Mouse (Mus musculus) frontal cortex, adult (tissue): ENCODE measurements around the gene Ppp3ca.
A peak's percentile ranks its signal among the peaks of the same experiment; 100 is the strongest.

Experiments
- ATAC-seq: cut with Nextera tagmentation; 2 replicates; pipeline ENCODE4 v1.9.2; 2017; ENCODE audit warnings: mild to moderate bottlenecking, moderate library complexity, mixed read lengths; ENCODE audit not compliant: low TSS enrichment

The Ppp3ca gene

DNA sequence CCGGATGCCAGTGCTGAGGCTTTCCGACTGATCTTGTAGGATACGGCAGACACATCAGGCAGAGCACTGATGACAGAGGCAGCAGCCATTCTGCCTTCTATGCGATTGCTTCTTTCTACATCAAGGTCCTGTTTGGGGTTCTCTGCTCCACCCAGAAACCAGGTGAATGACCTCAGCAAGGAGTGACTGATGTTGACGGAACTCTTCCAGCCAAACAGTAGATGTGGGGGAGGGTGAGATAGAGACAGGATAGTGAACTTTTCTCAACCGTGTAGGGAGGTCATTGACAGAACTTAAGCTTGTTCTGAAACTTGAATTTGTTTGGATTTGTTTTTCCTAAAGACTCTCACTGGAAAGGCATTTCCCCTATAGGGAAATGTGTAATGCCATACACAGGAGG, 142.2 kb downstream of the Ppp3ca start:
- no peak for ATAC-seq

DNA sequence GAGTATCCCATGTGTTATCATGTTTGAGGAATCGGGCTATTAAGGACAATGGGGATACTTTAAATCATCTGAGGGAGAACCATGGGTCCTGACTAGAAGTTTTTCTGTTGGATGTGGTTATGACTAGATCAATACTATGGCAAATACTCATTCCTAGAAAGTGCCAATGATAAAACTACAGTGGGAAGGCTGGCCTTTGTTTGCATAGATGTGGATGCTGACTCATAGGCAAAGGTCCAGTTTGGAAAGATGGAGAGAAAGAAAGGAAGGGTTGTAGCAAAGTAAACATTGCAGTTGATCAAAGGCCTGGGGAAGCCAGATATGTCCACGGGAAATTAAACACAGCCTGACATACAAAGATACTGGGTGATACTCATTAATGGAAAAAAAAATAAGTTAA, 142.9 kb downstream of the Ppp3ca start:
- ATAC-seq = no peak

- no peak for ATAC-seq
Measured at GRCm38 (mm10) chr3:136813886-136814285, 144.0 kb downstream of the Ppp3ca start.

DNA sequence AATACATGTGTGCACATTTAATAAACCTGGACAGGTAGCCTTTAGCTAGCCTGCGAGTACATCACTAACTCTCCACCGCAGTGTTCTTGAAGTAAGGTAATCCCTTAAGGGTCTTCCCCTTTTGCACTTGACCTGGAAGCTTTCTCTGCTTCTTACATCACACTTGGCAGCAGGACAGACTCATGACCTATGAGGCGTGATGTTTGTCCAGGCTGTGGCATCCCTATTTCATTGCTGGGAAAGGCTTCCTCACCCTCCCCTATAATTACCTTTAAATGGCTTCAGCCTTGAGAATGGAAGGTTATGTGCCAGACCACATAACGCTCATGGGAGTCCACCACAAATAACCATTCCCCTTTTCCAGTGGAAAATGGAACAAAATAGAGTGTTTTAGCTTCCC, 145.0 kb downstream of the Ppp3ca start:
- no peak for ATAC-seq

DNA sequence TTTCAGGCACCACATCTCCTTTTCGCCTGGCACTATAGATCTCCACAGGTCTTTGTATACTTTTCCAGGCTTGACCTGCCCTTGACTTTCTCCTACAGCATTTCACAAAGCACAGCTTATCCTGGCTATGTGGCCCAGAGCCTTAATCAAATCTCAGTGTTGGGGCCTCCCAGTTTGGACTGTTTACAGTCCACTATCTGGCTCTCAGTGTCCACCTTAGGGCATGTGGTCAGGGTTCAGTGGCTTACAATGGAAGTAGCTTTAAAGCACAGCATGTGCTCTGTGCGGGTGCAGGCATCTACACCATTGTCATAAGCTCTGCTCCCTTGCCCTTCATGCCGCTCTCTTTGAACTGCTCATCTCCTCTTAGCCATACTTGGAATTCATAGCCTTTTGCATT, 146.4 kb downstream of the Ppp3ca start:
- no peak for ATAC-seq

DNA sequence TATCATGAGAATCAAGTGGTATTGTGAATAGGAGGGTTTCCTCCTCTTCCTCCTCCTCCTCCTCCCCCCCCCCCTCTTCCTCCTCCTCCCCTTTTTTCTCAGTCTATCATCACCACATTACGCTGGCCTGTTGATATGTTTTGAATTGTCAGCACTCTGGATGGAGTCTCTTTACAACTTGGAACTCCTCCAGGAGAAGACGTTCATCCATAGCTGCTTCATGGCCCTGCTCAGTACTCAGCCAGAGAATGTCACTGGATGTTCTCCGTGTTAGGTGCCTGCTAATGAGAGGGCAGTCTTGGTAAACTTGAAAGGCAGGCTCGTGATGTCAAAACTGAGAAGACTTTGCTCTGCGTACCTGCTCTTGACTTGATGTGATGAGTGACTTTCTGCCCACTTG, 149.1 kb downstream of the Ppp3ca start:
- no peak for ATAC-seq

DNA sequence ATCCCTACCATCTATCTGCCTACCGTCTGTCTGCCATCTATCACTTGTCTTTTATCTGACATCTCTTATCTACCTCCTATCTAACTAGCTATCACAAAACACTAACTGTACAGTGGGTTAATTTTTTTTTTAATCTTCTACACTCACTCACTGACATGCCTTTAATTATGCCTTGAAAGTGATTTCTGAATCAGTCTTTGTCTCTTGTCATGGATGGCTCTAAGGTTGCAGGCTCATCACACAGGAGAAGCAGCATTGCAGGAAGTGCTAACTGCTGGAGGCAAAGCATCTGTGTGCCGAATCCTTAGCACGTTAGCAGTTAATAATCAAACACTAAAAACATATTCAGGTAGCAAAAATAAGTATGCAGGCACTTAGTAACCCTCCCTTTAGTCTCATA, 151.1 kb downstream of the Ppp3ca start:
- ATAC-seq = no peak

GRCm38 (mm10) chr3:136821993-136822392, 152.1 kb downstream of the Ppp3ca start:
- no peak for ATAC-seq

DNA sequence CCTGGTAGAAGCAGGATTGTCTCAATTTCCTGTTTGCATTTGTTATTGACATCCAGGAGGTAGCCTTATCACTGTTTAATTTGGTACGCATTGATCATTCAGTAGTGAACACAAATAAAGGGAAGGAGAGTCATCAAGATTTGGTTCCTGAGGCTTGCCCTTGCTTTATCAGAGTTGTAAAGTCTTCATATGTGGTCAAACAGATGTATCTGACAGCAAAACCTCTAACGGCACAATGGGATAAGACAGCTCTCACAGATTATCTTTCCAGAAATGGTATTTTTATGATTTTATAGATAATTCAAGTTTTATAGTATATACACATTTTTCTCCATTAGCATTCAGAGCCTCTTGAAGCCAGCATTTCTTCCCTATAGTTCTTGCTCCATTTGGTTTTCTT, 152.5 kb downstream of the Ppp3ca start:
- no peak for ATAC-seq

DNA sequence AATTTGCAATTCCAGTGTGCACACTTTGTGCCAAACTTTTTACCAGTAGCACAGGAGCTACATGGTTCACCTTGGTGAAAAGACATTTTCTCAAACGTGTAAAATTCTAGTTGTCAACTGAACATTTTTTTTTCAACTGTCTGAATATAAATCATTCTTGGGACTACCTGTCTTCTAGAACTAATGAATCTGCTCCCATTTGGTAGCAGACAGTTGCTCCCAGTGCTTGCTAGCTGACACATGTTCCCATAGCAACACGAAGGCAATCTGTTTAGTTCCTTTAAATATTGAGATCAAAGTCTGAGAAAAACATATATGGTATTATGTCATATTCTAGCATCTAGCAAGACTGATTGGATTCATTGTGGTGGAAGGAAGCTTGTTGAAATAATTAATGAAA, 158.5 kb downstream of the Ppp3ca start:
- ATAC-seq = no peak

DNA sequence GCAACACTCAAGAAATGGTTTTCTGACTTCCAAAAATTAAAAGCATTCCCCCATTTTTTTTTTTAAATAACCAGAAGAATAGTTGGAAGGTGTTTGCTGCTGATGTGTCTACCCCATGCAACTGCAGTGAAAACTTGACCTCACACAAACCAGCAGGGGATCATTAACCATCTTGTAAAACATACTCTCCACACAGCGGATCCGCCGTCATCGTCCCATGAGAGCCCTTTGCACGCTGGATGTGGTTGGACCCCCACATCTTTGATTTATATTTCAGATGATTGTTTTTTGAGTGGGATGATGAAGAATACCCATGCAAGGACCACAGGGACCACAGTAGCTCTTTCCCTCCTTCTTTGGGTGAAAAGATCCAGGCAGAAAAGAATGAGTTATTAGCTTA, 159.2 kb downstream of the Ppp3ca start:
- ATAC-seq = no peak

DNA sequence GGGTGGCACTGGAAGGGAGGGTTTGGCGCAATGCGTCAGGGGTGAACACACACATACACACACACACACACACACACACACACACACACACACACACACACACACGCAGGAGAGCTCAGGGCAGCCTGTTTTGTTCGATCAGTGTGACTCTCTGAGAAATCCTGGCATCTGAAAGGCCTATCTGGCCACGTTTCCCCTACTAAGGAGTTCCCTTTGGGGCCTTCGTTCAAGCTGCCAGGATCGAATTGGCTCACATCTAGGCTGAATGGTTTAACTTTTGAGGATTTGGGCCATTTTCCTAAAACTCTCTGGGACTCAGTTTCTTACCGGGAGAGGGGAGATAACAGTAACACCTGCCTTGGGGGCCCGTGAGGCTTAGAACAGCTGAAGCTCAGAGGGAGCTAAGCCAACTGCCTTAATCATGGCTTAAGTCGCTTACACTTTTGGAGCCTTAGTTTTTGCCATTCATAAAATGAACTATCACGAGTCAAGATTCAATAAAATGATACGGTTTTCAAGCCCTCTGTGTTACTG, 160.8 kb downstream of the Ppp3ca start:
- ATAC-seq = no peak

GRCm38 (mm10) chr3:136833003-136833745, 163.2 kb downstream of the Ppp3ca start:
- ATAC-seq = peak; percentile 33; the same call in 1 of the 2 replicates

- peak; percentile 31 for ATAC-seq
Measured at GRCm38 (mm10) chr3:136833893-136834292, 164.0 kb downstream of the Ppp3ca start.

DNA sequence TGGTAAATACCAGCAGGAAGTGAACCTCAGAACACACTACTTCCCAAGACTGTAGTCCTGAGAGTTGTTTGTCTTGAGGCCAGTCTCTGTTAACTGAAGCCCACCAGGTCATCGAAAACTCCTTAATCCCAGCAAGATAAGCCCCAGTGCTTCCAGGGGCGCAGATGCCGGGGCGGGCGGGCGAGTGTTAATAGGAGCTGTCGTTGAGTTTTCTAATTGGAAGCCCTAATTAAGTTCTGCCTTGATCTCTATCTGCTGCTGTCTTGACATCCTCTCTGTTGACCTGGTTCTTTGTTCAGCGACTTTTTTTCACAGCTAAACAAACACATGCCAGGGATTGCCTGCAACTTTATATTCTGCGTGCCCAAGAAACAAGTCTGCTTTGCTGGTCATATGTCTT, 165.9 kb downstream of the Ppp3ca start:
- no peak for ATAC-seq

DNA sequence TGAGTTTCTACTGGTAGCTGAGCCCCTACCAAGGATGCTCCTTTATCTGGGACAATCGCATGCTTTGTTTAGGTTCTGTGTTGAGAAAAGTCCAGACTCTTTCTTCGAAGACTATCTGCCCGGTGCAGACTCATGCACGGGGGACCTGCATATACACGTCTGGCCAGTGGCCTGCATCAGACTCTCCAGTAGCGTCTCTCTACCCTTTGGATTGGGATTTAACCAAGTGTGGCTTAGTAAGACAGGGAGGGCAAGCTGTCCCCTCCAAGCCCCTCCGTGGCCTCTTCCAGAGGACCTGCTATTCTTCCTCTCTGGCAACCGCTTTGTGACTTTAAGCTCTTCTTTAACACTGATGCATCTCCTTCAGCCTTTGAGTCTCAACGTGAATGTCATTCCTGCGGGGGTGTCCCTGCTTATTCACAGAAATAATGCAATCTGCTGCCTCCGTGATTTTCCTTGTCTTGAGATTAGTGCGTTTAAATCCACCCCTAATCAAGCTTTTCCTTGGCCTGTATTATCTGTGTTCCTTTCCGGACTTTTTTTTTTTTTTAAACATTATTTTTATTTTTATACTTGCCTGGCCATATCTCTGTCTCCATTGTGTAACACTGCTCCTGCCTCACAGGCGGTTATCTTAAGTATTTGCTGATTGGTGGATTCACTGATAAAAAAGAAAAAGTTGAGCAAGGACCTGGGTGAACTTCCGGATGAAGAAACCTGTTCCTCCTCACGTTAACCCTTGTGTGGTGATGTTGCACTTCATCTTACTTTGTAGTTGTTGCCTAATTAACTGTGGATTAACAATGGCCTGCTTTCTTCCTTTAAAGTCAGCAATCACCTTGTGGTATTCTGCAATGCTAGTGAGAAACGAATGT, 166.6 kb downstream of the Ppp3ca start:
- ATAC-seq = no peak

DNA sequence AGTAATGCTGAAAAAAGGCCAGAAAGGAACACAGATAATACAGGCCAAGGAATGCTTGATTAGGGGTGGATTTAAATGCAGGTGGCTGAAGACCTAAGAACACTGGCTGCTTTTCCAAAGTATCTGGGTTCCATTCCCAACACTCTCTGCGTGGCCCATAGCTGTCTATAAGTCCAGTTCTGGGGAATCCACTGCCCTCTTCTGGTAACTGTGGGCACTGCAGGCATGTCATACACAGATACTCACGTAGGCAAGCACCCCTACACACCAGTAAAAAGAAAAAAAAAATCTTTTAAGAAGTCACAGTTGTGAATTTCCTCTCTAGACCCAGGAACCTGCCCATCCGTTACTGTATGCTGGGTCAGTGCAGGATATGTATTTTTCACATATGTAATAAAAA, 167.7 kb downstream of the Ppp3ca start:
- ATAC-seq = no peak

- ATAC-seq = 0 out of 2 replicates have a peak, but pooled peaks have one; percentile 2
Measured at GRCm38 (mm10) chr3:136841282-136841681, 171.4 kb downstream of the Ppp3ca start.

DNA sequence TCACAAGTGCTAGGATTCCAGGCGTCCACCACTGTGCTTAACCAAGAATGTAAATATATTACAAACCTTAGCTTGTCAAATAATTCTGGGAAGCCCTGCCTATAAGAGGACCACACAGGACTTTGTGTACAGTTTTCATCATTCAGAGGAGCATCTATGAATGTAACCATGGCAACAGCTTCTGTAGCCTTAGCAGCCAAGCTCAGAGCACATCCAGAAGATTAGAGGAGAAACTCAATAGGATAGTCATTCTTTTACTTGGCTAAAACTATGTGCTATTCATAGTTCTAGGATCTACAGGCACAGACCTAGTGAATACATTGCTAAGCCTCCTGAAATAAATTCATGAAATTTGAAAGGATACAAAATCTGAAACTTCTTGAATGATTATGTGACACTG, 172.5 kb downstream of the Ppp3ca start:
- peak; percentile 66 for ATAC-seq

GRCm38 (mm10) chr3:136843811-136844491, 174.0 kb downstream of the Ppp3ca start:
- ATAC-seq = peak; percentile 3; the same call in 1 of the 2 replicates

GRCm38 (mm10) chr3:136849035-136849434, 179.1 kb downstream of the Ppp3ca start:
- no peak for ATAC-seq

DNA sequence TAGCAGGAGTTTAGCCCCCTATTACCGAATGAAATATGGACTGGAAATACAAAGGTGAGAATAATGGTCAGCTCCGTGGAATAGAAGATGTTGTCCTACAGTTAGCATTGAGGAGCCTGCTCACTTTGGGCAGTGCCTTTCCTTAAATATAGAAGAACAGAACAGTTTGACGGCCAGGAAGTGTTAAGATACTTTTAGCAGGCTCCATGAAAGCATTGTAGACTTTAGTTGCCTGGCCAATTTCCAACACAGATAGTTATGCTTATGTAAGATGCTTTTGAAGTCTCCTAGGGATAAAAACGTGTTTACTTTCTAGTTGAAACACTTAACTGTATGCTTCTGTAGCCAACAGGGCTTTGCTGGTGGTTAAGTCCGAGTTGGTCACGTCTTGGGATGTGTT, 183.0 kb downstream of the Ppp3ca start:
- peak; percentile 56 for ATAC-seq
